Mouse (Mus musculus) forebrain, embryonic 14.5 days (tissue): ENCODE measurements around the gene Ubald1. TPM values are rescaled to one million over a fixed set of nuclear protein-coding genes. Genes with fewer than 3 reads are reported as not detected.

Source experiments
- ATAC-seq: fragments of 200-750 bp; cut with Nextera tagmentation; 2 replicates; pipeline ENCODE4 v1.8.0; 2017; ENCODE audit warnings: mild to moderate bottlenecking, moderate library complexity
- DNase-seq: peaks from one replicate; pipeline ENCODE4 v3.0.0-alpha.2; 2015; ENCODE audit warnings: low spot score
- H3K27ac ChIP-seq: fragments of 300-500 bp; sonication (generic); 2 replicates; pipeline ENCODE4 v1.5.1; 2014; ENCODE audit warnings: low read depth, mild to moderate bottlenecking, control low read depth, low read length, moderate library complexity
- H3K27me3 ChIP-seq: fragments of 300-500 bp; sonication (generic); replicated peaks from 2 replicates; pipeline ENCODE4 v1.6.1; 2014; ENCODE audit warnings: low read length, control low read depth, mixed read lengths; ENCODE audit not compliant: control insufficient read depth, insufficient read depth
- H3K36me3 ChIP-seq: fragments of 300-500 bp; sonication (generic); 2 replicates; pipeline ENCODE4 v1.6.1; 2014; ENCODE audit warnings: low read length, control low read depth; ENCODE audit not compliant: control insufficient read depth, insufficient read depth
- H3K4me1 ChIP-seq: fragments of 300-500 bp; sonication (generic); 2 replicates; pipeline ENCODE4 v1.6.1; 2014; ENCODE audit warnings: antibody characterized with exemption, low read length, control low read depth; ENCODE audit not compliant: control insufficient read depth, insufficient read depth
- H3K4me2 ChIP-seq: fragments of 300-500 bp; sonication (generic); 2 replicates; pipeline ENCODE4 v1.6.1; 2014; ENCODE audit warnings: mild to moderate bottlenecking, control low read depth, low read length
- H3K4me3 ChIP-seq: fragments of 300-500 bp; sonication (generic); 2 replicates; pipeline ENCODE4 v1.5.1; 2014; ENCODE audit warnings: low read depth, low read length, control low read depth
- H3K9ac ChIP-seq: fragments of 300-500 bp; sonication (generic); 2 replicates; pipeline ENCODE4 v1.6.1; 2014; ENCODE audit warnings: mild to moderate bottlenecking, low read length, control low read depth, moderate library complexity
- H3K9me3 ChIP-seq: fragments of 300-500 bp; sonication (generic); replicated peaks from 2 replicates; pipeline ENCODE4 v1.6.1; 2016; ENCODE audit warnings: low read length, control low read depth, mixed read lengths; ENCODE audit not compliant: control insufficient read depth
- WGBS: fragments of 180-500 bp; shearing (Covaris S2); extraction: QIAGEN DNeasy Blood & Tissue Kit; methylation state at CpG from one replicate; pipeline ENCODE4 v1.1.7; 2014; 5-methylcytosine and 5-hydroxymethylcytosine counted together
- polyA plus RNA-seq: library from polyadenylated mRNA; unstranded; fragments of >200 nt; fragmentation: Nextera tagmentation; extraction: Ambion mirVana; gene quantifications from 2 replicates; pipeline ENCODE4 v1.2.1, GENCODE M21; 2014

The Ubald1 gene
- polyA plus RNA-seq, 1 experiment from 2014 or later: 37.9 TPM

DNA sequence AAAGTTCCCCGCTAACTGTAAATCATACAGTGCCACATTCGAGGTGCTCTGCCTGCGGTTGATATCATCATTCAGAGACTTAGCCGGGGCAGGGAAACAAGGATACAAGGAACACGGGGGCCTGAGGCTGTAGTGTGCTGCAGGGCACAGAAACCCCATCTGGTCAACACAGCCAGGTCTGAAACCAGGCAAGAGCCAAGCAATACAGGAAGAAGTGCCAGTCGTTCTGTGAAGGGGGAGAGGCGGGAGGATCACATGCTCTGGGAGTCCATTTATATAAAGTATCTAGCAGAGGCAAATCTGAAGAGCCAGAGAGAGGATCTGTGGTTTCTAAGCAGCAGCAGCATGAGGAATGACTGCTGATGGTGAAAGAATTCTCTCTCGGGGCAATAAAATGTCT is 39.9 kb downstream of the Ubald1 start:
- no peak overlapping the region for H3K27ac ChIP-seq

DNA sequence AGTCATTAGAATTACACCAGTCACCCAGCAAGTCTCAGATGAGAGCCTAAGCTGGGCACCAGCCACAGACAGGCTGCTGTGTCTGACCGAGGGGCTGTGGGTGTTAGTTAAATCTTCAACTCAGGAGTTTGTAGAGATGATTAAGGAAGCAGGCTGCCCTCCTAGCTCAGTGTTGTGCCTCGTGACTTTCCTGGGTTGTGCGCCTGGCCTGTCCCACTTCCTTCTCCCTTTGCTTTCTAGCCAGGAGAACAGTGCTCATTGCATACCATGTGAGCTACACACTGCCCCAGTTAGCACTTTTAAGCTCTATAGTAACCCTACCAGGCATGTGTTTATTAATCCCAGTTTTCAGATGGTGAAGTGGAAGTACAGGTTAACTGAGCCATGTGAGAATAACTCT is 40.6 kb downstream of the Ubald1 start:
- Histone ChIP-seq H3K36me3 (no peaks in the 10 kb centered on the region), H3K9ac (no peak overlapping the region), H3K27ac (no peak overlapping the region), H3K4me1 (no peaks in the 10 kb centered on the region), H3K27me3 (no peaks in the 10 kb centered on the region), H3K9me3 (no peaks in the 10 kb centered on the region), H3K4me2 (no peak overlapping the region), H3K4me3 (no peak overlapping the region)
- ATAC-seq (no peak), DNase-seq (no peak)
- 75% methylated on average over 3 of the region's 3 CpGs for WGBS

More for the DNA sequence above, 39.9 kb downstream of the Ubald1 start:
- Histone ChIP-seq H3K4me3 (no peak overlapping the region), H3K9me3 (no peaks in the 10 kb centered on the region), H3K36me3 (no peaks in the 10 kb centered on the region), H3K4me2 (no peak overlapping the region), H3K4me1 (no peaks in the 10 kb centered on the region), H3K9ac (no peak overlapping the region), H3K27me3 (no peaks in the 10 kb centered on the region)
- WGBS: 87% methylated on average over 8 of the region's 8 CpGs
- ATAC-seq (no peak), DNase-seq (no peak)

DNA sequence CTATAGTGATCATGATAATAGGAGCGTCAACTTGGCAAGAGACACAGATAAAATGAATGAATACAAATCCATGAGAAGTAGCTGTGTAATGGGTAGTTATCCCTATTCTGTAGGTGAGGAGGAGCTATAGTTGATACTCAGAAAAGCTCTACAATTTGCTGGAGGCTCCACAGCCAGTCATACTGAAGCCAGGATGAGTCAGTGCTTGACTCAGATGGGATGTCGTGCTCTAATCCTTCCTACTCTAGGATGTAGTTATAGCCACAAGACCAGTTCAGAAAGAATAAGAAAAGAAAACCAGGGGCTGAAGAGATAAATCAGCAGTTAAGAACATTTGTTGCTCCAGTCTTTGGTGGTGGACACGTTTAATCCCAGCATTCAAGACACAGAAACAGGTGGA is 42.5 kb downstream of the Ubald1 start:
- Histone ChIP-seq H3K27ac (no peak overlapping the region), H3K27me3 (no peaks in the 10 kb centered on the region), H3K9me3 (no peaks in the 10 kb centered on the region), H3K4me1 (no peaks in the 10 kb centered on the region), H3K36me3 (no peaks in the 10 kb centered on the region), H3K9ac (no peak overlapping the region), H3K4me2 (no peak overlapping the region), H3K4me3 (no peak overlapping the region)
- WGBS: 77% methylated on average over 3 of the region's 3 CpGs
- ATAC-seq (no peak), DNase-seq (no peak)

DNA sequence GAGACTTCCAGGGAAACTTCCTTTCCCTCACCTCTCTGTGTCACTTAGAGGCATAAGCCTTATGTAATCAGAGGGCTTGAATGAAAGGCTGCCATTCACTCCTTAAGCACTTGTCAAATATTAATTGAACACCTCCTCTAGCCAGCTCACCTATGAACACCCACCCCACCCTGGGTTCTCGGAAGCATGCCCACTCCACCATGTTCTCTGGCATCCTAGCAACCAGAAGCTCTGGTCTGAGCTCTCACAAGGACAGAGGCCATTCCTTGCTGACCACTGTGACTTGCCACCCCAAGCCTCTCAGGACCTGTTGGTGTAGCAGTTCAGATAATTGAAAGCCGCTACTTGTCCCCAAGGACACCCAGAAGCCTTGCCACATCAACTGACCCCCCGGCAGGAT is 44.9 kb downstream of the Ubald1 start, which contains the start of gene 4930562C15Rik:
Gene 4930562C15Rik (plus strand): TSS at position 226 of the 400 bp plus-strand sequence.
- no peaks in the 10 kb centered on the region for H3K27me3 ChIP-seq
- H3K9ac ChIP-seq: no peak within 1 kb of the TSS
- H3K4me1 ChIP-seq: no peaks in the 10 kb centered on the region
- 91% methylated on average over 3 of the region's 3 CpGs for WGBS
- no peak for ATAC-seq
- DNase-seq: no peak
- no peaks in the 10 kb centered on the region for H3K36me3 ChIP-seq
- no peak within 1 kb of the TSS for H3K4me3 ChIP-seq
- no peaks in the 10 kb centered on the region for H3K9me3 ChIP-seq
- H3K4me2 ChIP-seq: no peak within 1 kb of the TSS
- H3K27ac ChIP-seq: no peak within 1 kb of the TSS

DNA sequence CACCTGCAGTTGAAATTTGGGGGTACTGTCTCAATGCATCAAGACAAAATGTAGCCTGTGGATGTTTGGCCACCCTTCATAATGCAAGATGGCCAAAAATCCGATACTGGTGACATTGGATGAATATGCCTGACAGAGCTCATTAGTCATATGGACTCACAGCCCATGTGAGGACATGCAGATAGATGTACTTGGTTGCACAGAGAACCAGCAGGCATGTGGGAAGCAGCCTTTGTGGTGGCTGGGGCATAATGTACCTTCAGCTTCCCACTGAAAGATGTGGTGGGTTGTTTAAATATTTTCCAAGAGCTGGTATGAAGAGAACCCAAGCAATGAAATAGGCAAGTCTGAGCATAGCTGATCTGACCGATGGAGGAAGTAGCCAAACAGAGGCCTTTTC is 46.3 kb downstream of the Ubald1 start:
- H3K4me2 ChIP-seq: no peak overlapping the region
- no peak overlapping the region for H3K9ac ChIP-seq
- no peaks in the 10 kb centered on the region for H3K27me3 ChIP-seq
- no peaks in the 10 kb centered on the region for H3K4me1 ChIP-seq
- H3K27ac ChIP-seq: no peak overlapping the region
- no peak for ATAC-seq
- no peak overlapping the region for H3K4me3 ChIP-seq
- WGBS: 85% methylated on average over 2 of the region's 2 CpGs
- H3K36me3 ChIP-seq: no peaks in the 10 kb centered on the region
- H3K9me3 ChIP-seq: no peaks in the 10 kb centered on the region
- DNase-seq: no peak

DNA sequence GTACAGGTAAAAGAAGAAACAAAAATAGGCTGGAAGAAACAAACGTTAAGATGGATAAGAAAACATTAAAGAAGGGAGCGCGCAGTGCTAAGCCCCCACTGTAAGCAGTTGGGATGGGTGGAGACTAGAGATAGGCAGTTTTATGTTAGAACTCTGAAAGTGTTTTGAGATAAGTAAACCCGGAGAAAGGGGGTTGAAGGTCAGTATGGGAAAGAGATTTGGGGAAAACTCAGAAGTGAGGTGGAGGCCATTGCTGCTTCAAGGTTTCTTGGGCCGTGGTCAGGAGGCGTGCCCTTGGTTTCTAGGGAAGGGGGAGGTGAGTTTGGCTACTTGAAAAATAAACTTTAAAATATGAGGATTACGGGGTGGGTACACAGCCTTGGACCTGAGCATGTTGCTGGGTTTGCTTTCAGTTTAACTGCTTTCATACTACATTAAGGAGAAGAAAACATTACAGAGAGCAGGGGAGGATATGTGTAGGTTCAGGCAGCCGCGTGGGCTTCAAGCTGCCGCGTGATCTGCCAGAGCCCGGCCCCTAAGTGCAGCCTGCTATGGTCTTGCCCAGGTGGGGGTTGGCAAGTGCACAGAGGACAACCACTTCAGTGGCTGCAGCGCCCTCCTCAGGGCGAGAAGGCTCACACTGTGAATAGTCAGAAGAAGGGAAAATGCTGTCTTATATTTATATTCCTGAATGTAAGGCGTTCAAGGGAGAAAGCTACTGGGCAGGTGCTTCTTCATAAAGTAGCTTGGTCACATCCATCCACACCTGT is 48.3 kb downstream of the Ubald1 start:
- DNase-seq (no peak), ATAC-seq (no peak)
- Histone ChIP-seq H3K4me1 (no peaks in the 10 kb centered on the region), H3K36me3 (no peaks in the 10 kb centered on the region), H3K4me3 (no peak overlapping the region), H3K27me3 (no peaks in the 10 kb centered on the region), H3K27ac (no peak overlapping the region), H3K4me2 (no peak overlapping the region), H3K9ac (no peak overlapping the region), H3K9me3 (no peaks in the 10 kb centered on the region)
- 76% methylated on average over 15 of the region's 15 CpGs for WGBS

DNA sequence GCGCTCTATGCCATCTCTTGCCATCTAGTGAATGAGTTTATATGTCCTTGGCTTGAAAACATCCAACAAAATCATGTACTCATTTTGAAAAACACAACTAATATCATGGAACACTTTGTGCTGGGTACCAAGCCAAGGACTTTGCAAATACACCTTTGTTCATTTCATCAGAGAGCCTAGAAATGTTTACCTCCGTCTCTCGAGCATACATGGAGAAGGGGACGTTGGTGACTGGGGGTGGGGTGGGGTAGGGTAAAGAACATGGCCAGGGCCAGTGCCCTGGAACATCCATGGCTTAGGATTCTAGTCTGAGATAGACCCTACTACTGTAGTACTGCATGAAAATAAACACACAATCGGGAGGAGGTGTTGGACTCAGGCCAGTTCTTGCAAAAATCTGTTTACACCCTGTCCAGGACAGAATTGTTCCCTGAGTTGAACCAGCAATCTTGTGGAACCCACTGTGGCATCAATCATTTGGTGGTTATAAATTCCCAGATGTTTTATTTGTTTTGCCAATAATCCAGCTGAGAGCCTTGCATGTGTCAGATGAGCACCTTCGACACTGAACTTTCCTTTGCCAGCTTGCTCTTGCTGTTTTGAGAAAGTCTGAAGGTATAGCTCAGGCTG is 50.7 kb downstream of the Ubald1 start:
- no peaks in the 10 kb centered on the region for H3K9me3 ChIP-seq
- no peak overlapping the region for H3K27ac ChIP-seq
- H3K9ac ChIP-seq: no peak overlapping the region
- H3K36me3 ChIP-seq: no peaks in the 10 kb centered on the region
- 81% methylated on average over 6 of the region's 6 CpGs for WGBS
- H3K4me1 ChIP-seq: no peaks in the 10 kb centered on the region
- no peak overlapping the region for H3K4me3 ChIP-seq
- DNase-seq (no peak), ATAC-seq (no peak)
- no peaks in the 10 kb centered on the region for H3K27me3 ChIP-seq
- no peak overlapping the region for H3K4me2 ChIP-seq

DNA sequence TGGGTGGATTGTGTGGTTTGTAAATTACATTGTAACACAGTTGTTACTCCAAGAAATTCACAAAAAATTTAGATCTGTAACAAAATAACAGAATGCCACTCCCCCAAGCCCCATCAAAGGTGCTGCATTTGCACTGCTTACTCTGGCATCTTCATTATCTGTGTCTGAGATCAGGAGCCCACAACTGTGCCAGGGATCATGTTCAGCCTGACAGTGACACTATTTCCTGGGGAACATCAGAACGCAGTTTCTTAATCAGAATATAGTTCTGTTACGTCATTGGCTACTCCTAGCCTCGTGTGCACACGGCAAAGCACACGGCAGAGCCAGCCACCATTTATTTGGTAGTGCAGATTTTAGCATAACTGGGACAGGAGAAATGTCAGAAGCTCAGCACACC is 52.5 kb downstream of the Ubald1 start:
- 89% methylated on average over 5 of the region's 5 CpGs for WGBS
- ATAC-seq (no peak), DNase-seq (no peak)
- H3K27me3 ChIP-seq: no peaks in the 10 kb centered on the region
- no peaks in the 10 kb centered on the region for H3K9me3 ChIP-seq
- H3K4me1 ChIP-seq: no peaks in the 10 kb centered on the region
- H3K36me3 ChIP-seq: no peaks in the 10 kb centered on the region
- no peak overlapping the region for H3K4me2 ChIP-seq
- no peak overlapping the region for H3K9ac ChIP-seq
- no peak overlapping the region for H3K27ac ChIP-seq
- no peak overlapping the region for H3K4me3 ChIP-seq
